Mouse (Mus musculus) ES-E14 (cell line): ENCODE results near the gene Krt20. TPM values are rescaled to one million over a fixed set of nuclear protein-coding genes. Genes with fewer than 3 reads are reported as not detected.

Source experiments
- DNase-seq: peaks from one replicate; pipeline ENCODE4 v3.0.0-alpha.2; 2013; ENCODE audit warnings: low read depth, low spot score
- H3K27ac ChIP-seq: 2 replicates; pipeline ENCODE4 v1.5.1; 2012; ENCODE audit warnings: low read depth, mild to moderate bottlenecking, low read length, moderate library complexity, mixed read lengths; ENCODE audit not compliant: poor library complexity, insufficient read depth, severe bottlenecking
- H3K36me3 ChIP-seq: 2 replicates; pipeline ENCODE4 v1.6.1; 2012; ENCODE audit warnings: mild to moderate bottlenecking, low read length, moderate library complexity, mixed read lengths; ENCODE audit not compliant: control insufficient read depth, poor library complexity, insufficient read depth, severe bottlenecking
- H3K4me1 ChIP-seq, 2 experiments: fragments of 150-350 bp in 1 of 2; sonication (generic) in 1 of 2; 2 replicates each; pipeline ENCODE4 v1.6.1; 2012; ENCODE audit warnings: low read length in 2 of 2, mild to moderate bottlenecking in 1 of 2, mixed read lengths in 1 of 2; ENCODE audit not compliant: control insufficient read depth in 2 of 2, insufficient read depth in 2 of 2, poor library complexity in 1 of 2
- H3K4me3 ChIP-seq, 2 experiments: fragments of 150-350 bp in 1 of 2; sonication (generic) in 1 of 2; 2 replicates each; pipeline ENCODE4 v1.5.1; 2012; ENCODE audit warnings: low read length in 2 of 2, low read depth in 1 of 2, mild to moderate bottlenecking in 1 of 2, mixed read lengths in 1 of 2; ENCODE audit not compliant: insufficient read depth in 1 of 2, poor library complexity in 1 of 2, severe bottlenecking in 1 of 2
- H3K9ac ChIP-seq: 2 replicates; pipeline ENCODE4 v1.6.1; 2012; ENCODE audit warnings: low read depth, mild to moderate bottlenecking, low read length, mixed read lengths; ENCODE audit not compliant: poor library complexity, insufficient read depth, severe bottlenecking
- H3K9me3 ChIP-seq: fragments of 150-350 bp; sonication (generic); 2 replicates; pipeline ENCODE4 v1.6.1; 2012; ENCODE audit warnings: low read depth, mild to moderate bottlenecking, low read length; ENCODE audit not compliant: control insufficient read depth, insufficient read depth
- CHD2 ChIP-seq: IDR thresholded peaks from 2 replicates; pipeline ENCODE4 v1.6.1; 2014; ENCODE audit warnings: mild to moderate bottlenecking, low read depth, low read length, inconsistent platforms
- HCFC1 ChIP-seq: IDR thresholded peaks from 2 replicates; pipeline ENCODE4 v1.6.1; 2012; ENCODE audit warnings: low read length, inconsistent platforms, borderline replicate concordance; ENCODE audit not compliant: insufficient read depth
- MAFK ChIP-seq: IDR thresholded peaks from 2 replicates; pipeline ENCODE4 v1.6.1; 2014; ENCODE audit warnings: mild to moderate bottlenecking, low read depth, low read length, inconsistent platforms; ENCODE audit not compliant: insufficient read depth
- ZC3H11A ChIP-seq: IDR thresholded peaks from 2 replicates; pipeline ENCODE4 v1.6.1; 2012; ENCODE audit warnings: low read depth, mild to moderate bottlenecking, inconsistent platforms, low read length, borderline replicate concordance
- ZNF384 ChIP-seq: IDR thresholded peaks from 2 replicates; pipeline ENCODE4 v1.6.1; 2012; ENCODE audit warnings: low read depth, low read length, inconsistent platforms
- in situ Hi-C, 2 experiments: fragments of 600-800 bp; cut with MboI; formaldehyde crosslinking; loops; one replicate each; pipeline ENCODE4 v1.15.1; 2025; ENCODE audit warnings: low sequenced_read_pairs in 2 of 2, inconsistent platforms in 1 of 2; ENCODE audit not compliant: unreplicated experiment in 2 of 2
- total RNA-seq: library from RNA; depleted of rRNA; stranded (reverse); fragments of 300-350 nt; gene quantifications from 2 replicates; pipeline ENCODE4 v1.2.3, GENCODE M21; 2012

The Krt20 gene
- total RNA-seq, 1 experiment = 2.4 TPM

GRCm38 (mm10) chr11:99469228-99469627 lies 31.3 kb upstream of the Krt20 start:
- Histone ChIP-seq H3K36me3 (no peaks in the 10 kb centered on the region), H3K4me3 (no peak overlapping the region)
- in situ Hi-C loops = loop anchor here (5.0 to 10.0 kb wide), 2 partner anchors 826 to 828 kb away; no protein-coding TSS in a partner anchor

GRCm38 (mm10) chr11:99468566-99468965 lies 30.6 kb upstream of the Krt20 start:
- Histone ChIP-seq H3K4me1 (no peaks in the 10 kb centered on the region), H3K36me3 (no peaks in the 10 kb centered on the region), H3K9ac (no peak overlapping the region), H3K27ac (no peak overlapping the region), H3K9me3 (no peaks in the 10 kb centered on the region), H3K4me3 (no peak overlapping the region)
- no peak for DNase-seq
- no peak for TF ChIP-seq ZC3H11A
- TF ChIP-seq HCFC1 = no peak
- no peak for TF ChIP-seq ZNF384
- TF ChIP-seq CHD2 = no peak
- TF ChIP-seq MAFK = no peak
- in situ Hi-C loops = loop anchor here (5.0 to 10.0 kb wide), 2 partner anchors 826 to 829 kb away; no protein-coding TSS in a partner anchor

More at GRCm38 (mm10) chr11:99469228-99469627, 31.3 kb upstream of the Krt20 start:
- TF ChIP-seq ZNF384 (no peak), MAFK (no peak)
- Histone ChIP-seq H3K27ac (no peak overlapping the region), H3K9me3 (no peaks in the 10 kb centered on the region), H3K9ac (no peak overlapping the region), H3K4me1 (no peaks in the 10 kb centered on the region)
- DNase-seq = no peak

- H3K27ac ChIP-seq = no peak overlapping the region
- DNase-seq = no peak
- H3K9ac ChIP-seq = no peak overlapping the region
- no peak overlapping the region for H3K4me3 ChIP-seq
- no peaks in the 10 kb centered on the region for H3K4me1 ChIP-seq
- no peaks in the 10 kb centered on the region for H3K36me3 ChIP-seq
- no peaks in the 10 kb centered on the region for H3K9me3 ChIP-seq
- in situ Hi-C loops = loop anchor here (5.0 to 10.0 kb wide), 2 partner anchors 828 to 831 kb away; no protein-coding TSS in a partner anchor
- TF ChIP-seq HCFC1 (no peak), CHD2 (no peak), ZC3H11A (no peak), MAFK (no peak), ZNF384 (no peak)
Observed at GRCm38 (mm10) chr11:99466316-99466715, 28.4 kb upstream of the Krt20 start.

GRCm38 (mm10) chr11:99464836-99465235 lies 26.9 kb upstream of the Krt20 start:
- H3K4me1 ChIP-seq = no peaks in the 10 kb centered on the region
- in situ Hi-C loops = loop anchor here (5.0 to 10.0 kb wide), 3 partner anchors 83 to 832 kb away; no protein-coding TSS in a partner anchor
- DNase-seq = peak; percentile 69
- peak; percentile 98 for TF ChIP-seq ZNF384
- TF ChIP-seq CHD2 = no peak
- TF ChIP-seq ZC3H11A = peak; percentile 89
- no peak for TF ChIP-seq MAFK
- no peak for TF ChIP-seq HCFC1
- H3K9me3 ChIP-seq = no peaks in the 10 kb centered on the region
- H3K4me3 ChIP-seq = no peak overlapping the region
- no peaks in the 10 kb centered on the region for H3K36me3 ChIP-seq
- no peak overlapping the region for H3K27ac ChIP-seq
- no peak overlapping the region for H3K9ac ChIP-seq

GRCm38 (mm10) chr11:99463155-99463554 lies 25.2 kb upstream of the Krt20 start:
- Histone ChIP-seq H3K9ac (no peak overlapping the region), H3K36me3 (no peaks in the 10 kb centered on the region), H3K4me1 (0 out of 4 replicates have a peak, but pooled peaks cover 0 to 3% of the 10 kb centered on the region in 2 experiments), H3K9me3 (no peaks in the 10 kb centered on the region), H3K27ac (no peak overlapping the region), H3K4me3 (no peak overlapping the region)
- DNase-seq = peak; percentile 51
- TF ChIP-seq ZNF384 (no peak), ZC3H11A (peak; percentile 86; the same call in 1 of the 2 replicates), MAFK (no peak), HCFC1 (no peak), CHD2 (no peak)
- in situ Hi-C loops = loop anchor here in 1 of 2 experiments (5.0 to 10.0 kb wide), 2 partner anchors 81 to 832 kb away; no protein-coding TSS in a partner anchor
